Mouse (Mus musculus) liver, postnatal 0 days (tissue): Measurements from ENCODE around the gene Rab3c.

Experiments
- CTCF ChIP-seq: sonication (generic); IDR thresholded peaks from 2 replicates; pipeline ENCODE4 v1.5.1; 2016; ENCODE audit warnings: antibody characterized with exemption, low read depth
- EP300 ChIP-seq: IDR thresholded peaks from 2 replicates; pipeline ENCODE4 v1.6.1; 2016; ENCODE audit warnings: antibody characterized with exemption, low read depth, mild to moderate bottlenecking

GRCm38 (mm10) chr13:110081174-110081573, 199.6 kb downstream of the Rab3c start:
- TF ChIP-seq CTCF, result no peak
- TF ChIP-seq EP300, result no peak
